Mouse (Mus musculus): ENCODE measurements around the gene Gm49394. TPM values are rescaled to one million over a fixed set of nuclear protein-coding genes. Genes with fewer than 3 reads are reported as not detected.

Gm49394 gene
- total and polyA plus RNA-seq, 3 experiments: not detected

DNA sequence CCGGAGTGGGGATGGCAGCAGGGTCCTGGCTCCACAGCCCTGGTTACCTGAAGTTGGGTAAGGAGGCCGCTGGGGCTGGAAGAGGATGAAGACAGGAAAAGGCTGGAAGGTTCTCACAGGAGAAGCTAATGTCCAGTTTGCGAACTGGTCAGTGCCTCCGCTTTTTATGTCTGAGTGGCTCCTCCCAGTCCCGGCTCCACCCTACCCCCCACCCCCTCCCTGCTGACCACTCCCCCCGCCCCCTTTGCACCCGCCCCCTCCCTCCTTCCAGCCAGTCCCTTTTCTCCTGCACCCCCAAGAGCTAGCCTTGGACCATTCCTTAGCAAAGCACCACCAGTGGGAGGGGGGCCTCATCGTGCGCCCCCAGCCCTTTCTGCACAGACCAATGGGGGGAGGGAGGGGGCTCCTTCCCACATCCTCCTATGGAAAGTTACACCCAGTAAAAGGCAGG, 12.4 kb downstream of the Gm49394 start:
- Histone ChIP-seq H3K27ac (ENCODE audit: insufficient read depth, low read depth) (no peak overlapping the region), H3K79me2 (replicated peaks; ENCODE audit: control insufficient read depth, extremely low read depth, insufficient read depth, poor library complexity, severe bottlenecking) (no peaks in the 10 kb centered on the region), H3K4me1 (ENCODE audit: control insufficient read depth in 1 of 2, insufficient read depth in 2 of 2) (no peaks in the 10 kb centered on the region), H3K9me3 (replicated peaks; ENCODE audit: low read length) (peaks cover 27% of the 10 kb centered on the region), H3K4me3 (replicated peaks in 1 of 3; ENCODE audit: low read depth in 2 of 3, low read length in 2 of 3, poor library complexity in 1 of 3) (no peak overlapping the region), H3K4me2 (ENCODE audit: insufficient read depth, low read depth, poor library complexity, severe bottlenecking) (no peak overlapping the region), H3K36me3 (replicated peaks in 1 of 2; ENCODE audit: control insufficient read depth in 1 of 2, insufficient read depth in 1 of 2, low read length in 1 of 2) (no peaks in the 10 kb centered on the region), H3K27me3 (replicated peaks) (peaks cover 58% of the 10 kb centered on the region), H3K9ac (ENCODE audit: insufficient read depth, low read depth) (no peak overlapping the region)
- no peak for DNase-seq (ENCODE audit: extremely low read depth)
- in situ Hi-C loops (cut with MboI; ENCODE audit: low pct_ligation_motif_present, low pct_unique_long_range_greater_than_20kb, low sequenced_read_pairs) (no loop called here), dilution Hi-C loops (cut with MboI; ENCODE audit: extremely low pct_ligation_motif_present, extremely low pct_unique_long_range_greater_than_20kb, low sequenced_read_pairs) (no loop called here)
- TF ChIP-seq CHD2 (IDR thresholded peaks at IDR 0.05; ENCODE audit: low read length) (no peak), POLR2AphosphoS2 (IDR thresholded peaks at IDR 0.05; ENCODE audit: low read depth, low read length) (no peak), HCFC1 (IDR thresholded peaks at IDR 0.05; ENCODE audit: low read depth, low read length) (no peak), MXI1 (IDR thresholded peaks at IDR 0.05; ENCODE audit: low read depth, low read length) (no peak), MAX (IDR thresholded peaks at IDR 0.05; ENCODE audit: low read length) (no peak), SMC3 (IDR thresholded peaks at IDR 0.05; ENCODE audit: low read depth, low read length) (no peak), JUND (conservative IDR thresholded peaks at IDR 0.05; ENCODE audit: low read depth, low read length) (no peak), BHLHE40 (IDR thresholded peaks at IDR 0.05; ENCODE audit: low read depth, low read length) (no peak)

DNA sequence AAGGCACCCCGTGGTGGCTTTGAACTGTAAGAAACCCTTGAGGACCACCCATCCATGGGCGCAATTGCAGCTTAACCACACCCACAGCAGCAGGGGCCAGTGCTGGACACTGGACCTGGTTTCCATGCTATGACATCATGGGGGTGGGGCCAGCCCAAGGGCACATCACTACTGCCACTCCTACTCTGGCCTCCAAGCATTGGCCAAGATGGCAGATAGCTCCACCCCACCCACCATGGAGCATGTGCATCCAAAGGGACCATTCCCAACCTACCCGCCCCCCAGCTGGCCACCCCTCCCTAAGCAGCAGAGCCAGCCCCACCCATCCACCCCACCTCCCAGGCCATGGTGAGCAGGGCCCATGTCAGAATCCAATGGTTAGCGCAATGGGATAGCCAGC, 13.7 kb downstream of the Gm49394 start:
- Histone ChIP-seq H3K4me1 (ENCODE audit: control insufficient read depth in 1 of 2, insufficient read depth in 2 of 2) (no peaks in the 10 kb centered on the region), H3K27ac (ENCODE audit: insufficient read depth, low read depth) (no peak overlapping the region), H3K9me3 (replicated peaks; ENCODE audit: low read length) (peaks cover 25% of the 10 kb centered on the region), H3K36me3 (replicated peaks in 1 of 2; ENCODE audit: control insufficient read depth in 1 of 2, insufficient read depth in 1 of 2, low read length in 1 of 2) (no peaks in the 10 kb centered on the region), H3K4me3 (replicated peaks in 1 of 3; ENCODE audit: low read depth in 2 of 3, low read length in 2 of 3, poor library complexity in 1 of 3) (no peak overlapping the region), H3K27me3 (replicated peaks) (peaks cover 57% of the 10 kb centered on the region), H3K4me2 (ENCODE audit: insufficient read depth, low read depth, poor library complexity, severe bottlenecking) (no peak overlapping the region), H3K79me2 (replicated peaks; ENCODE audit: control insufficient read depth, extremely low read depth, insufficient read depth, poor library complexity, severe bottlenecking) (no peaks in the 10 kb centered on the region), H3K9ac (ENCODE audit: insufficient read depth, low read depth) (no peak overlapping the region)
- in situ Hi-C loops (cut with MboI; ENCODE audit: low pct_ligation_motif_present, low pct_unique_long_range_greater_than_20kb, low sequenced_read_pairs): no loop called here
- DNase-seq (ENCODE audit: extremely low read depth): no peak
- TF ChIP-seq MAX (IDR thresholded peaks at IDR 0.05; ENCODE audit: low read length) (no peak), CTCF (conservative IDR thresholded peaks at IDR 0.05 in 1 of 2, IDR thresholded peaks at IDR 0.05 in 1 of 2; ENCODE audit: low read depth in 2 of 2, low read length in 2 of 2) (no peak), RAD21 (IDR thresholded peaks at IDR 0.05; ENCODE audit: low read depth, low read length) (no peak), NRF1 (IDR thresholded peaks at IDR 0.05; ENCODE audit: low read depth, low read length) (no peak), CHD1 (IDR thresholded peaks at IDR 0.05; ENCODE audit: low read depth, low read length) (no peak), SMC3 (IDR thresholded peaks at IDR 0.05; ENCODE audit: low read depth, low read length) (no peak), MYC (IDR thresholded peaks at IDR 0.05; ENCODE audit: low read depth, low read length) (no peak), EP300 (IDR thresholded peaks at IDR 0.05; ENCODE audit: low read length) (no peak), TBP (conservative IDR thresholded peaks at IDR 0.05; ENCODE audit: low read depth, low read length) (no peak), MAFK (IDR thresholded peaks at IDR 0.05; ENCODE audit: insufficient replicate concordance, low read length) (no peak), USF2 (conservative IDR thresholded peaks at IDR 0.05; ENCODE audit: low read depth, low read length) (no peak), ZC3H11A (IDR thresholded peaks at IDR 0.05; ENCODE audit: low read depth, low read length) (no peak), ZMIZ1 (IDR thresholded peaks at IDR 0.05; ENCODE audit: low read depth, low read length) (no peak), MXI1 (IDR thresholded peaks at IDR 0.05; ENCODE audit: low read depth, low read length) (no peak)
- dilution Hi-C loops (cut with MboI; ENCODE audit: extremely low pct_ligation_motif_present, extremely low pct_unique_long_range_greater_than_20kb, low sequenced_read_pairs): no loop called here

Data from CH12.LX (cell line).